Mouse (Mus musculus) heart, adult 2 months (tissue): ENCODE measurements around the gene Slc44a3.
A peak's percentile ranks its signal among the peaks of the same experiment; 100 is the strongest.

Experiments used
- CTCF ChIP-seq: fragments of 200-600 bp; IDR thresholded peaks from 2 replicates; pipeline ENCODE4 v1.8.1; 2022; ENCODE audit warnings: antibody characterized with exemption, mild to moderate bottlenecking, moderate library complexity
- POLR2A ChIP-seq: fragments of 200-500 bp; IDR thresholded peaks from 2 replicates; pipeline ENCODE4 v1.6.1; 2011; ENCODE audit warnings: mild to moderate bottlenecking, low read depth, low read length, control low read depth; ENCODE audit not compliant: insufficient read depth

DNA sequence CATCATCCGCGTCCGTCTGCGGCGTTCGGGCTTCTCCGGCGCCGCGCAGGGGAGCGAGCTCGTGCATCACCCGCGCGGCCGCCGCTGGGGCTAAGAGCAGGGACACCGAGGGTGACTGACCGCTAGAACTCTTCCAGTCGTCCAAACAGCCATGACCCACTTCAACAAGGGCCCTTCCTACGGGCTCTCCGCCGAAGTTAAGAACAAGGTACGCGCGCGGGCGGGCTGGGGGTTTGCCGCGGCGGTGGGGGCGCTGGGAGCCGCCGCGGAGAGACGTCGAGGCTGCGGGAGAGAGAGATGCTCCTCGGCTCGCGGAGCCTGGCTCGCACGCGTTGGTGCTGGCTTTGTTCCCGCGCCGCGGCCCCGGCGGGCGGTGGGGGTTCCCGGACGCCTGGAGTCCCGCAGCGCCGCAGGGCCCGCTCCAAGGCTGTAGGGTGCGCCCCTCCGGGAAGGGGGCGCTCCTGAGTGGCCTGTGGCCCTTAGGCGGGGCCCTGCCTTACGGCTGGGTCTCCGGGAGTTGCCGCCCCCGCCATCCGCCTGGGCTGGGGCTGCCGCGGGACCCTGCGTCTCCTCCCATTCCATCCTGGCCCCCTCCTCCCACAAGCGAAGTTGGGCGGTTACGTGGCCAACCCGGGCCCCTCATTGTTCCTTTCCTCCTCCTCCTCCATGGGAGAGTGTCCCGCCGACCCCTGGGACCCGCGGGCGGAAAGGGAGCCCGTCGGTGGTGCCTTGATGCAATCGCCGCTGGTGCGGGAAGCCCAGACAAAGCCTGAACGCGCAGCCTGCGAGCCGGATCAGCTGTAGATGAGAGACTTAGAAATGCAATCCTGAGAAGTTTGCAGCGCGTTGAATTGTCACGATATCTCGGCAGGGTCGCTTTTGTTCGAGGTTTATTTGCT is 105.3 kb downstream of the Slc44a3 start:
- TF ChIP-seq POLR2A: no peak; the same call in 1 of the 2 replicates
- TF ChIP-seq CTCF: peak; percentile 89
